Mouse (Mus musculus): ENCODE measurements around the gene Noxo1. TPM values are rescaled to one million over a fixed set of nuclear protein-coding genes. Genes with fewer than 3 reads are reported as not detected.
A peak's percentile ranks its signal among the peaks of the same experiment; 100 is the strongest.
"Not testable (repeated sequence)": the region's sequence is repeated elsewhere in the genome, so short reads cannot be mapped to it uniquely, and the experiment has no call there.

Noxo1 gene
- under 1 TPM; 0.49 to 0.84 (median 0.58) TPM for total RNA-seq (2022)

- peak; percentile 75 for DNase-seq (ENCODE audit: low spot score)
These were observed at the start of gene Noxo1, which contains the start of gene Gfer for GRCm38 (mm10) chr17:24696011-24696697. TSS of gene Noxo1 (plus strand) at chr17:24696234. TSS of gene Gfer (minus strand) at chr17:24696156.

DNA sequence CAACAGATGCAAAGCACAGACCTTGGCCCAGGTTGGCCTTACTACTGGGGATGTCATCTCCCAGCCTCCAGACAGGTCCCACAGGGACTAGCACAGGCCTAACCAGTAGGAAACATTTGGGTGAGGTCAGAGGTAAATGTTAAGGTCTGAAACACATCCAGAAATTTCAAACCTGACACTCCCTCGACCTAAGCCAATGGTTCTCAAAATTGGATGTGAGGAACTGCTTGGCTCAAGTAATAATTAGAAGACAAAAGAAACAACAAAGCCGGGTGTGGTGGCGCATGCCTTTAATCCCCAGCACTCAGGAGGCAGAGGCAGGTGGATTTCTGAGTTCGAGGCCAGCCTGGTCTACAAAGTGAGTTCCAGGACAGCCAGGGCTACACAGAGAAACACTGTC, 49.7 kb upstream of the Noxo1 start:
- no peak for DNase-seq (ENCODE audit: low spot score)

- DNase-seq (ENCODE audit: low spot score), result no peak
These were observed 48.5 kb upstream of the Noxo1 start for GRCm38 (mm10) chr17:24647493-24647892.

DNA sequence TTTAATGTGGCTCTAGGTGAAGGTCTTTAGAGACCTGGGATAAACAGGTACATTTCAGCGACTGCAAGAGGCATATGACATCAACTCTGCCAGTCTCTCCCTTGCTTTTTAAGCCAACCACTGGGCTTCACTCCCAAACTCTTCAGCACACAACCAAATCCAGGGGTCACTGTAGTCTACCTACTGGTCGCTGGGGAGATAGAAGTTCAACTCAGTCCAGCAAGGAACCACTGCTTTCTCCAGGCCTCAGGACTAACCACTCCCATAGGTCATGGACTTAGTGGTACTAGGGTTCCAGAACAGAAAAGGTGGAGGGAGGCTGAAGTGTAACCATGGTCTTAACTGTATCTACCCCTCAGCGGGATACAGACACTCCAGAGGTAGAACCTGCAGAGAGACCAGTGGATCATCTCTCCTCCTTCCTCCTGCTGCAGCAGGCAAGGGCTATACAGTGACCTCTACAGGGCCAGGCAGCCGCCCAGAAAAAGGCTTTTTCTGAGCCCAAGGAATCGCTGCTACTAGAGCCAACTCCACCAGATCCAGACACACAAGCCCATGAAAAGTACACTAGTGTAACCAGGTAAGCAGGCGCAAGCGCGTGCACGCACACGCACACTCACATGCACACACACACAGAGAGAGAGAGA, 47.2 kb upstream of the Noxo1 start:
- no peak for DNase-seq (ENCODE audit: low spot score)

DNA sequence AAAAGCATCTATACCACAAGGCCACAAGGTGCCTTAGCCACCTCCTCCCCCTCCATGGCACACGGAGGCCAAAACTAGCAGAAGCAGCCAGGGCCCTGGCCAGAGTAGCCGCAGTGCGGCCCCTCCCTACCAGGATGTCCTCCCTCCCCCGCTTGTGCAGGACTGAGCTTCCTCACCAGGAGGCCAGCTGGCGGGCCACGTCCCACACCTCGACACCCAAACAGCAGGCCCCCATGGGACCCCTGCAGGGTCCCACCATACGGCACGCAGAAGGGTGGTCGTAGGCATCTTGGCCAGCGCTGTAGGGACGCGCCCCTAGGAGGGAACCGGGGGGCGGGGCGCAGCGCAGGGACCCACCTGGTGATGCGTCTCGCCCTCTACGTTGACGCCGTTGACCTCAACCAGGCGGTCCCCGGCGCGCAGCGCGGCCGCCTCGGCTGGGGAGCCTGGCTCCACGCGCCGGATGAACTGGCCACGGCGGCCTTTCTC, 46.4 kb upstream of the Noxo1 start:
- no peak for DNase-seq (ENCODE audit: low spot score)

DNA sequence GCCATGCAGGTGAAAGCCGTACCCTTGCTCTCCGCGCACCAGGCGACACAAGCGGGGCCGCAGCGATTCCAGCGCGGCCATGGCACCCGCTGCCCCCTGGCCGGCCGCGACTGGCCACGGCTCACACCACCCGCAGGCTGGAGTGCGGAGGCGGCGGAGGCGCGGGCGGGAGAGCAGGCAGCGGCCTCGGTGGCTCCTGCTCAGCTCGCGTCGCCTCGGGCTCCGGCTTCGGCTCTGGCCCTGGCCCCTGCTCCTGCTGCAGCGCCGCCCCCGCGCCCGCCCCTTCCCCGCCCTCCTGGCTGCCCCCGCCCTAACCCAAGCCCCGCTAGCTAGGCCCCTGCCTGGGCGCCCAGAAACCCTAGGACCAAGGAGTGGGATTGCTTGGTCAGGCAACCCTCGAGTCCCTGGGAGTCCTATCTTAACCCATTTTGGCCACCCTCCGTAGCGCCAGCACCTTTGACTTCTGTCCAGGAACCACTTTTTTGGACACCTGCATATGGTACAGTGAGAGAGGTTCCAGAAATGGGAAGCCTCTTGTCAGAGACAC, 45.9 kb upstream of the Noxo1 start, which contains the start of gene Slc9a3r2:
Slc9a3r2 (minus strand) TSS at position 258 of the 547 bp plus-strand sequence.
- peak; percentile 63 for DNase-seq (ENCODE audit: low spot score)

DNA sequence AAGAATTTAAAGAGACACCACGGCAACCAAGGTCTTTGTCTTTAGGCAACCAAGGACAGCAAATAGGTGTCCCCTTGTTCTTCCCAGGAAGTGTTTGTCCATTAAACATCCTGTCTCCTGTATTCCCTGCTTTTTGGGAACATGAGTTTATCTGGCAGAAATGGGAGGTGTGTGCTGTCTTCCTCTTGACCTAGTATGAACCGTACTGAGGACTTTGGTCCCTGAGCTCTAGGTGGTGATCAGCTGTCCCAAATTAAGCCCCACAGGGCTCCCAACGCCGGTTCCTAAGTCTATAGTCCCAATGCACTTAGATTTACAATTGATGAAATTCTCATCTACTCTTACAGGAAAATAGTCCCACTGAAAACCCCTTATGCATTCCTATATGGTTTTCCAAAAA, 45.3 kb upstream of the Noxo1 start:
- no peak for DNase-seq (ENCODE audit: low spot score)

DNA sequence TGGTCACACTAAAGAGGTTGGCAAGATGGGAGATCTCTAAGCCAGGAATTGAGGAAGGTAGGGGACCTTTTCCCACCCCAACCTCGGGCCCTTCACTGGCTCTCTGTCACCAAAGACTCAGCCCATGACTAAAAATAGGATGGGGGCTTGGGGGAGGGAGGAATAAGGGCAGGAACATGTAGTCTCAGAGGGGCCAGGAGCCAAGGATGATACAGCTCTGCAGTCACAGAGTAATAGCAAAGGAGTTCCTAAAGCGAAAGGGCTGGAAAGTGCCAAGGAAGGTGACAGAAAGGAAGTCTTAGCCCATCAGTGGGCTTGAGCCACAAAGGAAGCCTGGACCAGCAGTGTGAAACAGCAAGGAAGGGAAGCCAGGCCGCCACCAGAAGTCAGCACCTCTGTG, 44.2 kb upstream of the Noxo1 start:
- DNase-seq (ENCODE audit: low spot score), result no peak

DNA sequence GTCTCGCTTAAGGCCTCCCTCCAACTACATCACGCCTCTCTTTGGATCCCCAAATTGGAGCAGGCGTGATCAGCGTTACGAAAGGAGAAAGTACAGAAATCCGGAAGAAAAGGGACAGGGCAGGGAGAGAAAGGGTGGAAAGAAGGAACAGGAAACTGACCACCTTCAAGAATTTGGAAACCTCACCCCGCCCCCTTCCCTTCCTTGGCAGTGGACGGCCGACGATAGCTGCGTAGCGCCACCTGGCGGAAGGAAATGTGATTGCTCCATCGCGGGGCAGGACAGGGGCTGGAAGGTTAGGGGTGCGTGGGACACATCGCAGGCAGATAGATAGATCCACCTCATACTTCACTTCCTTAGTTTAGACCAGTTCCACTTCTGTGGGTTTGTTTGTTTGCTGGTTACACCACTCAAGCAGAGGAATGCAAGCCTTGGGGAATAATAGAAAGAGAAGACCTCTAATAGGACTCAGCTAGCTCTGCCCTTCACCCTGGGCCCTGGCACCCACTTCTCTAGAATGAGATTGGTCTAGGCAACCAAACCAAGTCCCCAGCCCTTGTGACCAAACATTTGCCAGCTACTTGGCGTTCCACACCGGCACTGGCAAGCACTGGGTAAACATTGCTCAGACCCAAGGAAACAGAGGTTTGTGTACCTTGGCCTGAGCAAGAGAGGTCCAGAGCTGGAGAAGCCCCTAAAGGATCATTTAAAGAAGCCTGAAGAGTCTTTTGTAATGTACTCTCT, 41.9 kb upstream of the Noxo1 start:
- peak; percentile 78 for DNase-seq (ENCODE audit: low spot score)

DNA sequence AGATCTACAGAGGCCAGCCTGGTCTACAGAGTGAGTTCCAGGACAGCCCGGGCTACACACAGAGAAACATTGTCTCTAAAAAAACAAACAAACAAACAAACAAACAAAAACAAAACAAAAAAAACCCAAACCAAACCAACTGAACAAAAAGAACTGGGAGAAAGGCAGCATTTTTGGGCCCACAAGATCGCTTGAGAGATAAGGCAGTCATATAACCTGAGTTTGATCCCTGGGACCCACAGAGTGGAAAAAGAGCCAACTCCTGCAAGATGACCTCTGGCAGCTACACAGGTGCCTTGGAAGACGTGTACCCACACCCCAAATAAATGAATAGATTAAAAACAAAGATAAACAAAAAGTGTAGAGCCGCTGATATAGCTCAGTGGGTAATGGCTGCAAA, 41.1 kb upstream of the Noxo1 start:
- DNase-seq (ENCODE audit: low spot score), result no peak

GRCm38 (mm10) chr17:24658017-24658758, 37.8 kb upstream of the Noxo1 start, which contains the start of gene Npw:
TSS of gene Npw (minus strand) at chr17:24658457.
- DNase-seq (ENCODE audit: low spot score), result no peak

DNA sequence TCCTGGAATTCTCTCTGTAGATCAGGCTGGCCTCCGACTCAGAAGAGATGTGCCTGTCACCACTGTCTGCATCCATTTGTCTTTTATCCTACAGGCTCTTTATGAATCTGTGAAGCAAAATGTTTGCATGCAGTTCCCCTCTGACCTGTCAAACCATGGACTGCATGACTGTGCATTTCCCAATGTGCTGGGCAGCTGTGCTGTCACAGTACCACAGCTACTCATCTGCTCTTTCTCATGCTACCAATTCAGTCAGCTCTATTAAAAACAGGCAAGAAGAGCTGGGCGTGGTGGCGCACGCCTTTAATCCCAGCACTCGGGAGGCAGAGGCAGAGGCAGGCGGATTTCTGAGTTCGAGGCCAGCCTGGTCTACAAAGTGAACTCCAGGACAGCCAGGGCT, 29.0 kb upstream of the Noxo1 start:
- not testable (repeated sequence) for DNase-seq (ENCODE audit: low spot score)

DNA sequence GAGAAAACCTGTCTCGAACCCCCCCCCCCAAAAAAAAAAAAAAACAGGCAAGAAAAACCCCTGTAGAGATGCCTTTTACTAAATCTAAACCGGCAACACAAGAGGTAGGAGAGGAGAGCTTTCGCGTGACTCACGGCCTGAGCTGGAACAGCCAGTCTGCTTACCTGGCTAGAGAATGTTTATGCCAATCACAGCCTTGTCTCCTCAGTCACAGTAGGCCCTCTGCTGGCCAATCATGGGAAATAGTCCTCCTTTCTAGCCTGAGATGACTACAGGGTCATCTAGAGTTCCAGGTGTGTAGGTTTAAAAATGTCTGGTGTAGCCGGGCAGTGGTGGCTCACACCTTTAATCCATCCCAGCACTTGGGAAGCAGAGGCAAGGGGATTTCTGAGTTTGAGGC, 28.6 kb upstream of the Noxo1 start:
- peak; percentile 55 for DNase-seq (ENCODE audit: low spot score)

DNA sequence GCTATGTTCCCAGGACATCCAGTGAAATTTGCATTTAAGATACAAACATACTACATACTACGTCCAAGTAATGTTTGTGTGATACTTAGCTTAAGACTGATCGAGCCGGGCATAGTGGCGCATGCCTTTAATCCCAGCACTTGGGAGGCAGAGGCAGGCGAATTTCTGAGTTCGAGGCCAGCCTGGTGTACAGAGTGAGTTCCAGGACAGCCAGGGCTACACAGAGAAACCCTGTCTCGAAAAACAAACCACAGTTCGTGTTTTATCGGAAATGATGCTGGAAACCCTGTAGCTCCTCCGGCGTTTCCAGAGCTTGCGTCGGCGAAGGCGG, 26.9 kb upstream of the Noxo1 start:
- DNase-seq (ENCODE audit: low spot score), result not testable (repeated sequence)

GRCm38 (mm10) chr17:24669545-24670245, 26.3 kb upstream of the Noxo1 start, which contains the start of gene Zfp598:
TSS of gene Zfp598 (plus strand) at chr17:24669687.
- peak; percentile 91 for DNase-seq (ENCODE audit: low spot score)

- no peak for DNase-seq (ENCODE audit: low spot score)
These were observed 25.7 kb upstream of the Noxo1 start for GRCm38 (mm10) chr17:24670246-24670844.

DNA sequence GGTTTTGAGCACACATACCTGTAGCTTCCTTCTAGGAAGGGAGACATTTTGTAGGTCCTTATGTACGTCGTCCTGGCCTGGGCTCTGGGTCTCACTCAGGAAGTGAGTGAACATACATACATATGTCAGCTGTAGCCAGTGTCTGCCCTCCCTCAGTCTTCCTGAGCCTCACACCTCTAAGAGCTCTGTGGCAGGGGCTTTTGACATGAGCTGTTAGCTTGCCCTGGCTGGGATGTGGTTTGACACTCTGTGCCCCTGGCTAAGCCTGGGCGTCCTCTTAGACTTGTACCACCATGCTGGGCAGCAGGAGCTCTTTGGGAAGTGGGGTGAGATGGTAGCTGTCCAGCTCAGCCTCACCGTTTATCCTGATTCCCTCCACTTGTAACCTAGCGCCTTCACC, 24.7 kb upstream of the Noxo1 start:
- DNase-seq (ENCODE audit: low spot score), result no peak

DNA sequence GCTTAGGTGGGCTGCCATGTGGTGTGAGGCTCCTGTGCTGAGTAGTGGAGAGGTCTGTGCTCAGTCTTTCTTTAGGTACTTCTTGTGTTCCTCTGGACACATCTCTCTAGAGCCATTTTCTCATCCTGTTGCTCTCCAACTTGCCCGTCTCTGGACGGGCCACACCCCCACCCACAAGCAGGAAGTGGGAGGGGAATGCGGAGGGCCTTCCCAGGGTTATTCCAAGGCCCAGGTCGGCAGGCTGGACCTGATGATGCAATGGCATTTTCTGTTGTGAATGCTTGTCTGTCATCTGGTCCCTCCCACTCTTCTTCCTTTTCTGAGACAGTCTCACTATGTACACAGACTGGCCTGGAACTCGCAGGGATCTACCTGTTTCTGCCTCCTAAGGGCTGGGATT, 23.9 kb upstream of the Noxo1 start:
- peak; percentile 60 for DNase-seq (ENCODE audit: low spot score)

GRCm38 (mm10) chr17:24674277-24674676, 21.8 kb upstream of the Noxo1 start:
- no peak for DNase-seq (ENCODE audit: low spot score)

GRCm38 (mm10) chr17:24676187-24676586, 19.8 kb upstream of the Noxo1 start:
- DNase-seq (ENCODE audit: low spot score), result peak; percentile 57

Measured in heart, adult 8-10 months (tissue).